ENCODE assay signal across 8 mouse cellular contexts in genomic region chr3:134239321-134239970, GRCm38 (mm10). TPM values are rescaled to one million over a fixed set of nuclear protein-coding genes. Genes with fewer than 3 reads are reported as not detected.
DNase-seq lines count a peak whose midpoint lies in the region; ATAC-seq and TF ChIP-seq lines count a peak whose summit lies in the region.

No protein-coding gene starts in this region.

- H3K27ac ChIP-seq in forebrain, embryonic 13.5 days: peak overlapping the region; percentile 99
- peak overlapping the region; percentile 97 for H3K27ac ChIP-seq in layer of hippocampus, adult 2 months
- no peak overlapping the region for H3K27ac ChIP-seq in liver, postnatal 0 days (ENCODE audit: low read depth)

- H3K4me1 ChIP-seq in E14TG2a.4 (replicated peaks; ENCODE audit: low read depth, low read length): peaks cover 26% of the 10 kb centered on the region
- peaks cover 60% of the 10 kb centered on the region for H3K4me1 ChIP-seq in forebrain, embryonic 13.5 days
- peaks cover 12% of the 10 kb centered on the region for H3K4me1 ChIP-seq in liver, postnatal 0 days (ENCODE audit: insufficient read depth)

- H3K27me3 ChIP-seq in E14TG2a.4 (ENCODE audit: insufficient read depth, low read length): peaks cover 69% of the 10 kb centered on the region
- H3K27me3 ChIP-seq in forebrain, embryonic 13.5 days: no peaks in the 10 kb centered on the region
- H3K27me3 ChIP-seq in liver, postnatal 0 days (ENCODE audit: insufficient read depth, low read length): peaks cover 51% of the 10 kb centered on the region

- peak overlapping the region; percentile 87 for H3K9ac ChIP-seq in forebrain, embryonic 13.5 days
- peak overlapping the region; percentile 38; the same call in 1 of the 2 replicates for H3K9ac ChIP-seq in liver, postnatal 0 days (replicated peaks)

- H3K4me2 ChIP-seq in forebrain, embryonic 13.5 days: peak overlapping the region; percentile 77
- H3K4me2 ChIP-seq in liver, postnatal 0 days (ENCODE audit: low read depth, low read length): peak overlapping the region; percentile 85

- peak overlapping the region; percentile 80 for H3K4me3 ChIP-seq in E14TG2a.4 (replicated peaks; ENCODE audit: low read length)
- peak overlapping the region; percentile 67 for H3K4me3 ChIP-seq in forebrain, embryonic 13.5 days
- peak overlapping the region; percentile 80 for H3K4me3 ChIP-seq in layer of hippocampus, adult 2 months
- H3K4me3 ChIP-seq in liver, postnatal 0 days (ENCODE audit: low read depth, low read length): peak overlapping the region; percentile 50

- 0 out of 2 replicates have a peak, but pooled peaks have one; percentile 36 for TF ChIP-seq POLR2A in brain, embryonic 14.5 days (IDR thresholded peaks at IDR 0.05; ENCODE audit: borderline replicate concordance, extremely low read depth, insufficient read depth, insufficient read length, poor library complexity, severe bottlenecking)

- no peak for TF ChIP-seq EP300 in liver, postnatal 0 days (IDR thresholded peaks at IDR 0.05; ENCODE audit: low read depth)

- no peak for TF ChIP-seq CTCF in E14TG2a.4 (conservative IDR thresholded peaks at IDR 0.05; ENCODE audit: low read length)
- TF ChIP-seq CTCF in brain, embryonic 14.5 days (IDR thresholded peaks at IDR 0.05; ENCODE audit: borderline replicate concordance, extremely low read depth, insufficient read depth, insufficient read length): no peak
- TF ChIP-seq CTCF in layer of hippocampus, adult 2 months (conservative IDR thresholded peaks at IDR 0.05): peak; percentile 28; the same call in 1 of the 2 replicates
- TF ChIP-seq CTCF in liver, postnatal 0 days (IDR thresholded peaks at IDR 0.05; ENCODE audit: low read depth): no peak

- intact Hi-C loops in heart, postnatal 10 days (cut with DNase I): loop anchor here (5.0 kb wide), 1 partner anchor 1147 kb away; the partner anchor contains the start of genes Gstcd and Ints12

- ATAC-seq in forebrain, embryonic 13.5 days: peak; percentile 23
- peak; percentile 16; the same call in 1 of the 2 replicates for ATAC-seq in liver, postnatal 0 days

- peak; percentile 88 for DNase-seq in brain, embryonic 14.5 days (ENCODE audit: low read depth)
- DNase-seq in heart, postnatal 10 days: peak; percentile 54 to 60
- DNase-seq in layer of hippocampus, adult 2 months (ENCODE audit: low spot score in 2 of 2): peak; percentile 62 to 71
- DNase-seq in liver, postnatal 0 days: peak; percentile 45
- peak; percentile 13 for DNase-seq in ovary, postnatal 14 days (ENCODE audit: low spot score)
- no peak for DNase-seq in c-Kit-positive CD71-positive TER-119-positive erythroid progenitor cells, embryonic 14.5 days (ENCODE audit: low spot score)

- no peaks in the 10 kb centered on the region for H3K9me3 ChIP-seq in E14TG2a.4 (ENCODE audit: low read length)
- no peaks in the 10 kb centered on the region for H3K9me3 ChIP-seq in forebrain, embryonic 13.5 days (replicated peaks)
- no peaks in the 10 kb centered on the region for H3K9me3 ChIP-seq in liver, postnatal 0 days (ENCODE audit: low read length)

- WGBS in forebrain, embryonic 13.5 days: under 1% methylated on average over 47 of the region's 51 CpGs
- WGBS in liver, postnatal 0 days (ENCODE audit: insufficient replicate concordance): under 1% methylated on average over 36 of the region's 51 CpGs

- no peaks in the 10 kb centered on the region for H3K36me3 ChIP-seq in E14TG2a.4 (ENCODE audit: insufficient read depth, low read length)
- 0 out of 2 replicates have a peak, but pooled peaks cover 5% of the 10 kb centered on the region for H3K36me3 ChIP-seq in forebrain, embryonic 13.5 days (ENCODE audit: poor library complexity, severe bottlenecking)
- no peaks in the 10 kb centered on the region for H3K36me3 ChIP-seq in liver, postnatal 0 days (replicated peaks; ENCODE audit: insufficient read depth, low read length)

RNA-seq across cellular contexts. Expression of gene Cxxc4, which starts 3.2 kb away (rescaled TPM):
- polyA plus RNA-seq in brain, embryonic 14.5 days (2012; rRNA removed): 30.5 and 42.3 TPM in 2 replicates
- 21.1 TPM in 2 replicates for polyA plus RNA-seq in forebrain, embryonic 13.5 days (2015; fragmentation: Nextera tagmentation; extraction: Ambion mirVana)
- total RNA-seq in heart, postnatal 10 days (2021): 1 to 10 TPM; 2.3 to 2.7 TPM
- 10 to 100 TPM; 12.4 to 14.7 TPM for total RNA-seq in layer of hippocampus, adult 2 months (2021)
- polyA plus RNA-seq in liver, postnatal 0 days (2015; fragmentation: Nextera tagmentation; extraction: Ambion mirVana): 0.13 and 0.25 TPM in 2 replicates

Comparison
In these comparisons a context has a peak if more than half of its experiments do, and no peak if none do; other contexts are left out.
1. RNA of gene Cxxc4, which starts 3.2 kb away (polyA plus RNA-seq): 30.5 to 42.3 TPM in brain, embryonic 14.5 days and 21.1 TPM in forebrain, embryonic 13.5 days; 0.13 to 0.25 TPM in liver, postnatal 0 days; every median in the first group is over 10 times any median in the second.
2. Peak in every context shown above with its lines, with median percentiles within 50 percentile points of each other: H3K4me3 ChIP-seq.